Mouse (Mus musculus) cerebellum, adult 2 months (tissue): ENCODE data around the gene Snrpd3. TPM values are rescaled to one million over a fixed set of nuclear protein-coding genes. Genes with fewer than 3 reads are reported as not detected.
"Not testable (repeated sequence)": the region's sequence is repeated elsewhere in the genome, so short reads cannot be mapped to it uniquely, and the experiment has no call there.

Experiments
- DNase-seq, 2 experiments: peaks; one replicate each; pipeline ENCODE4 v3.0.0; 2021
- H3K27ac ChIP-seq: fragments of 200-500 bp; 2 replicates; pipeline ENCODE4 v1.5.1; 2012; ENCODE audit warnings: low read length, control low read depth, inconsistent platforms; ENCODE audit not compliant: insufficient read depth
- H3K27me3 ChIP-seq: fragments of 200-500 bp; 2 replicates; pipeline ENCODE4 v1.6.1; 2012; ENCODE audit warnings: inconsistent platforms, mild to moderate bottlenecking, low read length, moderate library complexity; ENCODE audit not compliant: control insufficient read depth, insufficient read depth
- H3K4me1 ChIP-seq: fragments of 200-500 bp; 2 replicates; pipeline ENCODE4 v1.6.1; 2011; ENCODE audit warnings: low read length; ENCODE audit not compliant: control insufficient read depth, insufficient read depth
- H3K4me3 ChIP-seq: fragments of 200-500 bp; replicated peaks from 2 replicates; pipeline ENCODE3; 2011; ENCODE audit warnings: mild to moderate bottlenecking, low read depth, low read length, control low read depth; ENCODE audit not compliant: insufficient read depth
- CTCF ChIP-seq: fragments of 200-500 bp; IDR thresholded peaks from 2 replicates; pipeline ENCODE4 v1.5.1; 2011; ENCODE audit warnings: low read depth, mild to moderate bottlenecking, control low read depth, low read length, moderate library complexity, borderline replicate concordance; ENCODE audit not compliant: insufficient read depth
- POLR2A ChIP-seq: fragments of 200-500 bp; IDR thresholded peaks from 2 replicates; pipeline ENCODE4 v1.6.1; 2011; ENCODE audit warnings: low read length, control low read depth, borderline replicate concordance; ENCODE audit not compliant: insufficient read depth
- WGBS: fragments of 180-500 bp; shearing (Covaris S2); methylation state at CpG from one replicate; pipeline ENCODE4 v1.1.7; 2018; 5-methylcytosine and 5-hydroxymethylcytosine counted together
- polyA plus RNA-seq: library from polyadenylated mRNA; depleted of rRNA; stranded (reverse); fragments of >200 nt; gene quantifications from 2 replicates; pipeline ENCODE4 v1.2.3, GENCODE M21; 2012

Snrpd3 gene
- polyA plus RNA-seq, 1 experiment, result 59.5 TPM

- no peak for DNase-seq
- 77% methylated on average over 3 of the region's 3 CpGs for WGBS
- no peaks in the 10 kb centered on the region for H3K27me3 ChIP-seq
- no peak overlapping the region for H3K27ac ChIP-seq
- no peak for TF ChIP-seq CTCF
- TF ChIP-seq POLR2A, result no peak
- no peaks in the 10 kb centered on the region for H3K4me1 ChIP-seq
- no peak overlapping the region for H3K4me3 ChIP-seq
Measured at GRCm38 (mm10) chr10:75491234-75491935, 26.0 kb upstream of the Snrpd3 start.

- Histone ChIP-seq H3K4me1 (no peaks in the 10 kb centered on the region), H3K27ac (no peak overlapping the region), H3K27me3 (no peaks in the 10 kb centered on the region), H3K4me3 (no peak overlapping the region)
- TF ChIP-seq POLR2A (no peak), CTCF (no peak)
- WGBS, result 70% methylated on average over 2 of the region's 2 CpGs
- no peak for DNase-seq
Measured at GRCm38 (mm10) chr10:75491936-75492262, 25.5 kb upstream of the Snrpd3 start.

- DNase-seq, result no peak
- no peak overlapping the region for H3K4me3 ChIP-seq
- WGBS, result 26% methylated on average over 6 of the region's 6 CpGs
- no peaks in the 10 kb centered on the region for H3K4me1 ChIP-seq
- no peaks in the 10 kb centered on the region for H3K27me3 ChIP-seq
- H3K27ac ChIP-seq, result no peak overlapping the region
- TF ChIP-seq CTCF (no peak), POLR2A (no peak)
Measured at GRCm38 (mm10) chr10:75495304-75495703, 22.0 kb upstream of the Snrpd3 start.

GRCm38 (mm10) chr10:75495921-75496320, 21.4 kb upstream of the Snrpd3 start:
- Histone ChIP-seq H3K4me3 (no peak overlapping the region), H3K27me3 (no peaks in the 10 kb centered on the region), H3K27ac (no peak overlapping the region), H3K4me1 (no peaks in the 10 kb centered on the region)
- DNase-seq, result no peak
- TF ChIP-seq POLR2A (no peak), CTCF (no peak)

- H3K4me3 ChIP-seq, H3K4me1 ChIP-seq, H3K27me3 ChIP-seq, H3K27ac ChIP-seq, DNase-seq: not testable (repeated sequence)
- 95% methylated on average over 7 of the region's 7 CpGs for WGBS
Measured at GRCm38 (mm10) chr10:75499214-75499613, 18.1 kb upstream of the Snrpd3 start.

- no peak for DNase-seq
- H3K27ac ChIP-seq, result no peak overlapping the region
- no peaks in the 10 kb centered on the region for H3K4me1 ChIP-seq
- TF ChIP-seq CTCF, result no peak
- TF ChIP-seq POLR2A, result no peak
- no peaks in the 10 kb centered on the region for H3K27me3 ChIP-seq
- H3K4me3 ChIP-seq, result no peak overlapping the region
- 59% methylated on average over 3 of the region's 3 CpGs for WGBS
Measured at GRCm38 (mm10) chr10:75499791-75500190, 17.6 kb upstream of the Snrpd3 start.

GRCm38 (mm10) chr10:75500345-75500744, 17.0 kb upstream of the Snrpd3 start:
- no peak for DNase-seq
- TF ChIP-seq POLR2A, result no peak
- no peak for TF ChIP-seq CTCF
- 82% methylated on average over 7 of the region's 7 CpGs for WGBS
- no peak overlapping the region for H3K4me3 ChIP-seq
- no peak overlapping the region for H3K27ac ChIP-seq
- no peaks in the 10 kb centered on the region for H3K4me1 ChIP-seq
- H3K27me3 ChIP-seq, result no peaks in the 10 kb centered on the region

GRCm38 (mm10) chr10:75501641-75502040, 15.7 kb upstream of the Snrpd3 start:
- TF ChIP-seq POLR2A (no peak), CTCF (no peak)
- H3K27me3 ChIP-seq, result no peaks in the 10 kb centered on the region
- no peak for DNase-seq
- no peak overlapping the region for H3K27ac ChIP-seq
- H3K4me3 ChIP-seq, result no peak overlapping the region
- WGBS, result 89% methylated on average over 1 of the region's 1 CpGs
- no peaks in the 10 kb centered on the region for H3K4me1 ChIP-seq

GRCm38 (mm10) chr10:75503692-75504091, 13.7 kb upstream of the Snrpd3 start:
- Histone ChIP-seq H3K4me1 (no peaks in the 10 kb centered on the region), H3K4me3 (no peak overlapping the region), H3K27me3 (no peaks in the 10 kb centered on the region), H3K27ac (no peak overlapping the region)
- no peak for TF ChIP-seq CTCF
- no peak for TF ChIP-seq POLR2A
- 93% methylated on average over 7 of the region's 7 CpGs for WGBS
- DNase-seq, result no peak
